Mouse (Mus musculus): ENCODE measurements around the gene Setmar.

The Setmar gene

DNA sequence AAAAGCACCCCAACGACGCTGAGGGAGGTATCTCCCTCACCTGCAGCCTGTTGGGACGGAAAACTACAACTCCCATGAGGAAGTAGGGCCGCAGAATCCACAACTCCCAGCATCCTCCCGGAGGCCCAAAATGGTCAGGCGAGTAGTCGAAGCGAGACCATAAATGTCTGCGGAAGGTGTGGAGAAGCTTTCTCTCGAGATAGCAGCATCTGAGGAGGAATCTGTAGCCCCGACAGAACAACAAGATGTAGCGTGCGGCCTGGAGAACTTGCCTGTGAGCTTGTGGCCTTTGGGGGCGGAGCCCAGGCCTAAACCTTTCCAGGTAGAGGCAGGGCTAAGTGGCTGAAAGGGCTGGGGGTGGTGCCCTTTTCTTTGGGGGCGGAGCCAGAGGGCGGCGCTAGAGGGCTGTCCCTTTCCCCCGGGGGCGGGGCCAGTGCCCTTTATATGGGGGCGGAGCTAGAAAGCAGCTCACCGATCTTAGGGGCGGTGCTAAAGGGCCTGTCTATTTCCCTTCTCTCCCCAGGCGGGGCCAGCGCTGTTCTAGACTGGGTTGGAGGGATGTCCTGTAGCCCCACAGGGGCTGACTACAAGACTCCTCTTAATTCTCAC is at the start of gene Setmar:
Setmar (plus strand) TSS at position 128 of the 609 bp plus-strand sequence.
- in situ Hi-C loops (cut with MboI), result loop anchor here (25.0 kb wide), 2 partner anchors 1253 to 1353 kb away; partner anchors contain the start of gene Crbn

- in situ Hi-C loops (cut with MboI), result no loop called here
Measured at GRCm38 (mm10) chr6:108021646-108022045, 43.2 kb upstream of the Setmar start.

DNA sequence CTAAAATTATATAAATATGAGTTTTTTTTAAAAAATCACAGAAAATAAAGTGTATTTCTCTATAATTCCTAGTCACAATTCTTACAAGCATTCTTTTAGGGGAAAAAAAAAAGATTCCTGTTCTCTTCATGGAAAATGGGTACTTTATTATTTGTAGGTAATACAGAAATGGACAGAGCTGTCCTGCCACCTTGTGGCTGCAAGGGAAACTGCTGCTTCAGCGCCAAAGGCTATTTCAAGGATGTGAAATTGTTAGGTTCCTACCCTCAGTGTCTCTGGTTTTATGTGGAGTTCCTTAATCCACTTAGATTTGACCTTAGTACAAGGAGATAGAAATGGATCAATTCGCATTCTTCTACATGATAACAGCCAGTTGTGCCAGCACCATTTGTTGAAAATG is 9.8 kb upstream of the Setmar start:
- in situ Hi-C loops (cut with MboI), result loop anchor here (25.0 kb wide), 2 partner anchors 1243 to 1343 kb away; partner anchors contain the start of gene Crbn

GRCm38 (mm10) chr6:108055946-108056345 is 8.9 kb upstream of the Setmar start:
- in situ Hi-C loops (cut with MboI), result loop anchor here (25.0 kb wide), 2 partner anchors 1244 to 1344 kb away; partner anchors contain the start of gene Crbn

- in situ Hi-C loops (cut with MboI), result loop anchor here (25.0 kb wide), 2 partner anchors 1245 to 1345 kb away; partner anchors contain the start of gene Crbn
Measured at GRCm38 (mm10) chr6:108057353-108057752, 7.5 kb upstream of the Setmar start.

GRCm38 (mm10) chr6:108058066-108058465 is 6.8 kb upstream of the Setmar start:
- in situ Hi-C loops (cut with MboI), result loop anchor here (25.0 kb wide), 2 partner anchors 1246 to 1346 kb away; partner anchors contain the start of gene Crbn

- in situ Hi-C loops (cut with MboI), result loop anchor here (25.0 kb wide), 2 partner anchors 1249 to 1349 kb away; partner anchors contain the start of gene Crbn
Measured at GRCm38 (mm10) chr6:108061121-108061520, 3.7 kb upstream of the Setmar start.

- in situ Hi-C loops (cut with MboI), result loop anchor here (25.0 kb wide), 2 partner anchors 1253 to 1353 kb away; partner anchors contain the start of gene Crbn
Measured at GRCm38 (mm10) chr6:108065583-108065982, 738 bp downstream of the Setmar start.

DNA sequence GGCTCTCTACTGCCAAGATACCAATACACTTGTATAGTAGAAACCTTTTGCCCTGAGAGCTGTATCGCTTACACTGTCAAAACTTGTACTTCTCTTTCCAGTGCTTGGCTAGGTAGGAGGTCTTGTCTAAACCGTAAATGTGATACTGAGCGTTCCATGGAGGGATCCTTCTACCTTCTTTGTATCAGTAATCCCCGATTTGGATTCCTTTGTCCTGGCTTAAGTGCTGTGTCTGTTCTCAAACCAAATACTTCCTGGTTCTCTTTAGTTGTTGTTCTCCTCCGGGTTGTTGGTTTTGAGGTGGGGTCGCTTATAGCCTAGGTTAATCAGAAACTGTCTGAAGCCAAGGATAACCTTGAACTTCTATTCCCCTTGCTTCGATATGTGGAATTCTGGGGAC is 6.1 kb downstream of the Setmar start:
- in situ Hi-C loops (cut with MboI), result loop anchor here (25.0 kb wide), 2 partner anchors 1259 to 1359 kb away; partner anchors contain the start of gene Crbn

GRCm38 (mm10) chr6:108073071-108073470 is 8.2 kb downstream of the Setmar start:
- in situ Hi-C loops (cut with MboI), result loop anchor here (25.0 kb wide), 2 partner anchors 1261 to 1361 kb away; partner anchors contain the start of gene Crbn

GRCm38 (mm10) chr6:108073931-108074330 is 9.1 kb downstream of the Setmar start:
- in situ Hi-C loops (cut with MboI), result loop anchor here (25.0 kb wide), 2 partner anchors 1262 to 1362 kb away; partner anchors contain the start of gene Crbn

DNA sequence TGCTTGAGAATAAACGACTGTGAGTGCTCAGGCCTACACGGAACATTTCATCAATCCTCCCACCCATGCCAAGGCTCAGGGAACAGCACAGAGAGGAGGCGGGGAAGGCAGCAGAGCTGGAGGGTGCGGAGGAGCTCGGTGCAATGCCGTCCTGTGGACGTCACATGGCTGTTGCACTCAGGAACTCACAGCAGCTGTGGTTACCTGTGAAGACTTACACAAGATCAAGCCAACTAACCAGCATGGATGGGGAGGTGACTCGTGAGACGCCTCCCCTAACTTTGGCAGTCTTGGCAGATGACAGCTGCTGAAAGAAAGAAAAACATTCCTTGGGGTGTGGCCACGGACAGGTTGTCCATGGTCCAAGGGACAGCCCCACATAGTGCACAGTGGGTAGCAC is 9.8 kb downstream of the Setmar start:
- in situ Hi-C loops (cut with MboI), result loop anchor here (25.0 kb wide), 2 partner anchors 1262 to 1362 kb away; partner anchors contain the start of gene Crbn

GRCm38 (mm10) chr6:108075857-108076256 is 11.0 kb downstream of the Setmar start:
- in situ Hi-C loops (cut with MboI), result no loop called here

DNA sequence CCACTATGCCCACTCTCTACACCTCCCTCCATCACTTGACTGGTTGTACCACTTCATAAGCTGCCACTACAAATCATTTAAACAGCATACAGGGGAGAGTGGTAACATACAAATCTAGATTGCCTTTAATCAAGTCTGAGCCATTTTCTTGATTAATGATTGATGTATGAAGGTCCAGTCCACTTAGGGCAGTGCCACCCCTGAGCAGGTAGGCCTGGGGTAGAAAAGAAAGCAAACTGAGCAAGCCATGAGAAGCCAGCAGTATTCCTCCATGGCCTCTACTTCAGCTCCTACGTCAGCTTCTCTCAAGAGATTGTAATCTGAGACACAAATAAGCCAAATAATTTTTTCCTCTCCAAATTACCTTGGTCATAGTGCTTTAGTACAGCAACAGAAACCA is 26.5 kb downstream of the Setmar start:
- in situ Hi-C loops (cut with MboI), result no loop called here

DNA sequence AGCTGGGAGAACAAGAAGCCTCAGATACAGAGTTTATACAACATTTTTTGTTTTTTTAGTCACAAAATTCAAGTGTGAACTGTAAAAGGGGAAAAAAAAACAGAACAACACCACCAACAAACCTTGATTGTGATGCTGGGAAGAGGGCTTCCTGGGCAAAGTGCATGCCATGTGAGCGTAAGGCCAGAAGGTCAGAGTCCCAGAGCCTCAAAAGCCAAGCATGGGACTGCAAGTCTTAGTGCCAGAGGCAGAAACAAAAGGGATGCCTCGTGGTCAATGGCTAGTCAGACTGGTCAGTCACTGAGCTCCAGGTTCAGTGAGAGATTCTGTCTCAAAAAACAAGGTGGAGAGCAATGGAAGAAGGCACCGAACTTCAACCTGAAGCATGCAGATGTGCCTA is 27.8 kb downstream of the Setmar start:
- in situ Hi-C loops (cut with MboI), result no loop called here

DNA sequence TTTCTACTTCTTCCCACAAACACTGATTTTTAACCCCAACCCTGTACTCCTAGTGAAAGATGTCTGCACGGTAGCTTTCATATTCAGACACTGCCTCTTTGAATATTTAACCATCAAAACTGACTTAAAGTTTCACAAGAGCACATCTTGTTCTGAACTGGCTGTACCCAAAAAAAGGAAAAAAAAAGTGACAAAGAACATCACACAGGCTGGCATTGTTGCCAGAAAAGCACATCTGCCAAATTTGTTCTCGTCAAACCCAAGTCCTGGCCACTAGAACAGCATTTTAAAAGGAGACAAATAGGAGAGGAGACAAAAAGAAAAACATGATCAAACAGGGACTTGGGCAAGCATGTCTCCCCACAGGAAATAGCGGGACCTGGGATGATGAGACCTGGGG is 28.6 kb downstream of the Setmar start:
- in situ Hi-C loops (cut with MboI), result no loop called here

GRCm38 (mm10) chr6:108095445-108095844 is 30.6 kb downstream of the Setmar start:
- in situ Hi-C loops (cut with MboI), result no loop called here

- in situ Hi-C loops (cut with MboI), result no loop called here
Measured at GRCm38 (mm10) chr6:108098171-108098845, 33.5 kb downstream of the Setmar start.

DNA sequence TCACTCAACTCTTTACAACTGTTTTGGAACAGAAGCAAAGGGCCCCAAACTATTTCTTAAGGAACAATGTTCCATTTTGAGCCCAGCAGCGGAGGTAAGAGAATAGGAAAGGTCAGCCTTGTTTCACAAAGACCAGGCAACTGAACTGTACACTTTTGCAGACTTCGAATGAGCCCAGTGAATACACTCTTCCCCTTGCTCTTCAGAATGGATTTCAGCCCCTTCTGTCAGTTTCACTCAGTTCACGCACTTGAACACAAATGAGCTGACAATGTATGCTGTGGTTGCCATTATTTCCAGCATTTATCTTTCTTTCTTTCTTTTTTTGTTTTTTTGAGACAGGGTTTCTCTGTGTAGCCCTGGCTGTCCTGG is 34.0 kb downstream of the Setmar start:
- in situ Hi-C loops (cut with MboI), result no loop called here

GRCm38 (mm10) chr6:108101936-108102830 is 37.3 kb downstream of the Setmar start:
- in situ Hi-C loops (cut with MboI), result loop anchor here (10.0 kb wide), 1 partner anchor 303 kb away; no protein-coding TSS in a partner anchor

- in situ Hi-C loops (cut with MboI), result loop anchor here (10.0 kb wide), 1 partner anchor 297 kb away; no protein-coding TSS in a partner anchor
Measured at GRCm38 (mm10) chr6:108107376-108107775, 42.5 kb downstream of the Setmar start.

Measured in mature B cell (primary cell).